Mouse (Mus musculus): Measurements from ENCODE around the gene Hist1h3h. TPM values are rescaled to one million over a fixed set of nuclear protein-coding genes. Genes with fewer than 3 reads are reported as not detected.

Hist1h3h gene
- polyA plus RNA-seq, 1 experiment from 2014 or later = 6.4 TPM

DNA sequence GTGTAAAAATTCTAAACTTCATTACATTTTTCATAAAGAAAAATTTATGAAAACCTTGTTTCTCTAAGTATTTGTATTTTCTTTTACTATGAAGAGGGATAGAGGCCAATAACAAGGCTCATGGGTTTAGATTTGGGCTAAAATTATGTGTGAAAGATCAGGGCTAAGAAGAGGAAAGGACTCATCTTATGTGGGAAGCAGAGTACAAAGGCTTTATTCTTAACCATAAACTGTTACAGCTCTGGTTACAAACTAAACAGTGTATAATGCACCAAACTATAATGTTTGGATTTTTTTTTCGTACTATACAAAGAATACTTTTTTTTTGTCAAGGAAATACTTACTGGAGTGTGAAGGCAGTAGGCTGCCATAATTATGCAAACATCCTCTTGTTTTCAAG is 38.2 kb downstream of the Hist1h3h start:
- no peak overlapping the region for H3K4me2 ChIP-seq
- H3K36me3 ChIP-seq = no peaks in the 10 kb centered on the region
- no peaks in the 10 kb centered on the region for H3K9me3 ChIP-seq
- 64% methylated on average over 1 of the region's 1 CpGs for WGBS
- H3K27ac ChIP-seq = no peak overlapping the region
- H3K4me1 ChIP-seq (replicated peaks) = peaks cover 17% of the 10 kb centered on the region
- ATAC-seq (ENCODE audit: low FRiP score) = no peak
- no peak overlapping the region for H3K4me3 ChIP-seq
- no peak overlapping the region for H3K9ac ChIP-seq
- no peaks in the 10 kb centered on the region for H3K27me3 ChIP-seq

Small RNAs within 50 kb of the gene (microRNA-seq; reads per million reads assigned to microRNA genes)
- gene Gm44357 (not detected), gene Gm44367 (not detected), gene Gm44454 (not detected)

Other genes with a start within 250 kb of the Hist1h3h start
- gene Nkapl, start 249.2 kb upstream of the Hist1h3h start, polyA plus RNA-seq (2015; fragmentation: Nextera tagmentation; extraction: Ambion mirVana) = 4.2 and 4.6 TPM in 2 replicates
- gene Zkscan4, start 238.8 kb upstream of the Hist1h3h start, polyA plus RNA-seq (2015; fragmentation: Nextera tagmentation; extraction: Ambion mirVana) = 9.9 and 10.0 TPM in 2 replicates
- not detected in 2 replicates for gene Gm10065, start 238.2 kb upstream of the Hist1h3h start, polyA plus RNA-seq (2015; fragmentation: Nextera tagmentation; extraction: Ambion mirVana)
- gene AK157302, start 222.4 kb upstream of the Hist1h3h start, polyA plus RNA-seq (2015; fragmentation: Nextera tagmentation; extraction: Ambion mirVana) = 0.44 and 0.57 TPM in 2 replicates
- 3.8 and 8.1 TPM in 2 replicates for gene Gm11273, start 216.2 kb upstream of the Hist1h3h start, polyA plus RNA-seq (2015; fragmentation: Nextera tagmentation; extraction: Ambion mirVana)
- gene Zkscan8, start 186.5 kb upstream of the Hist1h3h start, polyA plus RNA-seq (2015; fragmentation: Nextera tagmentation; extraction: Ambion mirVana) = 5.8 and 6.6 TPM in 2 replicates
- gene Olfr1366, start 174.9 kb upstream of the Hist1h3h start, polyA plus RNA-seq (2015; fragmentation: Nextera tagmentation; extraction: Ambion mirVana) = 0.12 and 0.16 TPM in 2 replicates
- 0.05 TPM in 2 replicates for gene Olfr1535, start 157.8 kb upstream of the Hist1h3h start, polyA plus RNA-seq (2015; fragmentation: Nextera tagmentation; extraction: Ambion mirVana)
- not detected in 2 replicates for gene Olfr1364, start 135.9 kb upstream of the Hist1h3h start, polyA plus RNA-seq (2015; fragmentation: Nextera tagmentation; extraction: Ambion mirVana)
- not detected in 2 replicates for gene Olfr1362, start 103.6 kb upstream of the Hist1h3h start, polyA plus RNA-seq (2015; fragmentation: Nextera tagmentation; extraction: Ambion mirVana)
- gene Olfr11, start 75.1 kb upstream of the Hist1h3h start, polyA plus RNA-seq (2015; fragmentation: Nextera tagmentation; extraction: Ambion mirVana) = 0.05 and 0.08 TPM in 2 replicates
- gene Olfr1361, start 54.3 kb upstream of the Hist1h3h start, polyA plus RNA-seq (2015; fragmentation: Nextera tagmentation; extraction: Ambion mirVana) = not detected in 2 replicates
- not detected in 2 replicates for gene Olfr1360, start 40.3 kb upstream of the Hist1h3h start, polyA plus RNA-seq (2015; fragmentation: Nextera tagmentation; extraction: Ambion mirVana)
- gene Olfr1359, start 19.5 kb upstream of the Hist1h3h start, polyA plus RNA-seq (2015; fragmentation: Nextera tagmentation; extraction: Ambion mirVana) = not detected in 2 replicates
- gene Hist1h2bl, start 1.5 kb upstream of the Hist1h3h start, polyA plus RNA-seq (2015; fragmentation: Nextera tagmentation; extraction: Ambion mirVana) = 1.1 and 1.9 TPM in 2 replicates
- gene Hist1h2ai, start 1.2 kb upstream of the Hist1h3h start, polyA plus RNA-seq (2015; fragmentation: Nextera tagmentation; extraction: Ambion mirVana) = 12.9 and 14.0 TPM in 2 replicates
- 1.9 and 2.3 TPM in 2 replicates for gene Hist1h2bm, start 4.4 kb downstream of the Hist1h3h start, polyA plus RNA-seq (2015; fragmentation: Nextera tagmentation; extraction: Ambion mirVana)
- gene Hist1h4j, start 17.4 kb downstream of the Hist1h3h start, polyA plus RNA-seq (2015; fragmentation: Nextera tagmentation; extraction: Ambion mirVana) = 0.39 and 0.84 TPM in 2 replicates
- gene Hist1h4k, start 32.8 kb downstream of the Hist1h3h start, polyA plus RNA-seq (2015; fragmentation: Nextera tagmentation; extraction: Ambion mirVana) = 1.6 and 2.7 TPM in 2 replicates
- gene Hist1h2ak, start 36.2 kb downstream of the Hist1h3h start, polyA plus RNA-seq (2015; fragmentation: Nextera tagmentation; extraction: Ambion mirVana) = 10.4 and 11.4 TPM in 2 replicates
- 0.60 and 2.1 TPM in 2 replicates for gene Hist1h2bn, start 36.5 kb downstream of the Hist1h3h start, polyA plus RNA-seq (2015; fragmentation: Nextera tagmentation; extraction: Ambion mirVana)
- 5.5 and 7.8 TPM in 2 replicates for gene Hist1h1b, start 63.0 kb downstream of the Hist1h3h start, polyA plus RNA-seq (2015; fragmentation: Nextera tagmentation; extraction: Ambion mirVana)
- 44.3 and 48.5 TPM in 2 replicates for gene Hist1h3i, start 65.7 kb downstream of the Hist1h3h start, polyA plus RNA-seq (2015; fragmentation: Nextera tagmentation; extraction: Ambion mirVana)
- 1.8 and 2.8 TPM in 2 replicates for gene Hist1h2an, start 69.6 kb downstream of the Hist1h3h start, polyA plus RNA-seq (2015; fragmentation: Nextera tagmentation; extraction: Ambion mirVana)
- gene Hist1h2bp, start 69.8 kb downstream of the Hist1h3h start, polyA plus RNA-seq (2015; fragmentation: Nextera tagmentation; extraction: Ambion mirVana) = 0.68 and 0.97 TPM in 2 replicates
- gene Hist1h2bq, start 92.5 kb downstream of the Hist1h3h start, polyA plus RNA-seq (2015; fragmentation: Nextera tagmentation; extraction: Ambion mirVana) = 7.3 and 7.8 TPM in 2 replicates
- not detected in 2 replicates for gene Hist1h2ao, start 92.8 kb downstream of the Hist1h3h start, polyA plus RNA-seq (2015; fragmentation: Nextera tagmentation; extraction: Ambion mirVana)
- gene Hist1h4m, start 94.1 kb downstream of the Hist1h3h start, polyA plus RNA-seq (2015; fragmentation: Nextera tagmentation; extraction: Ambion mirVana) = not detected in 2 replicates
- gene Hist1h4n, start 114.5 kb downstream of the Hist1h3h start, polyA plus RNA-seq (2015; fragmentation: Nextera tagmentation; extraction: Ambion mirVana) = 6.7 and 8.6 TPM in 2 replicates
- gene Hist1h2ap, start 115.8 kb downstream of the Hist1h3h start, polyA plus RNA-seq (2015; fragmentation: Nextera tagmentation; extraction: Ambion mirVana) = 898 and 915 TPM in 2 replicates
- gene Hist1h2br, start 116.1 kb downstream of the Hist1h3h start, polyA plus RNA-seq (2015; fragmentation: Nextera tagmentation; extraction: Ambion mirVana) = 7.5 and 7.7 TPM in 2 replicates
- 16.8 and 19.9 TPM in 2 replicates for gene Zfp184, start 227.4 kb downstream of the Hist1h3h start, polyA plus RNA-seq (2015; fragmentation: Nextera tagmentation; extraction: Ambion mirVana)

All from hindbrain, embryonic 13.5 days (tissue).